Mouse (Mus musculus) heart, adult 2 months (tissue): Measurements from ENCODE around the gene Foxo1. TPM values are rescaled to one million over a fixed set of nuclear protein-coding genes. Genes with fewer than 3 reads are reported as not detected.

Experiments
- DNase-seq, 2 experiments: peaks; one replicate each; pipeline ENCODE4 v3.0.0; 2021
- H3K27ac ChIP-seq: fragments of 200-600 bp; 2 replicates; pipeline ENCODE4 v1.8.1; 2022
- H3K27me3 ChIP-seq: fragments of 200-500 bp; 2 replicates; pipeline ENCODE4 v1.6.1; 2012; ENCODE audit warnings: mild to moderate bottlenecking, low read length, inconsistent platforms, mixed read lengths; ENCODE audit not compliant: control insufficient read depth, insufficient read depth
- H3K36me3 ChIP-seq: fragments of 200-500 bp; 2 replicates; pipeline ENCODE4 v1.6.1; 2012; ENCODE audit warnings: low read length, inconsistent platforms; ENCODE audit not compliant: control insufficient read depth, insufficient read depth
- H3K4me1 ChIP-seq: fragments of 200-500 bp; 2 replicates; pipeline ENCODE4 v1.6.1; 2011; ENCODE audit warnings: low read length; ENCODE audit not compliant: control insufficient read depth, insufficient read depth
- H3K4me3 ChIP-seq: fragments of 200-600 bp; 2 replicates; pipeline ENCODE4 v1.8.1; 2022
- H3K79me2 ChIP-seq: fragments of 200-500 bp; replicated peaks from 2 replicates; pipeline ENCODE4 v1.6.1; 2012; ENCODE audit warnings: mild to moderate bottlenecking, inconsistent platforms, low read length, moderate library complexity, mixed read lengths; ENCODE audit not compliant: control insufficient read depth, insufficient read depth
- H3K9ac ChIP-seq: fragments of 200-500 bp; 2 replicates; pipeline ENCODE4 v1.6.1; 2012; ENCODE audit warnings: low read depth, mild to moderate bottlenecking, control low read depth, inconsistent platforms, low read length, mixed read lengths
- CTCF ChIP-seq: fragments of 200-600 bp; IDR thresholded peaks from 2 replicates; pipeline ENCODE4 v1.8.1; 2022; ENCODE audit warnings: antibody characterized with exemption, mild to moderate bottlenecking, moderate library complexity
- EP300 ChIP-seq: fragments of 200-500 bp; IDR thresholded peaks from 2 replicates; pipeline ENCODE4 v1.6.1; 2011; ENCODE audit warnings: low read depth, low read length, control low read depth; ENCODE audit not compliant: insufficient read depth
- POLR2A ChIP-seq: fragments of 200-500 bp; IDR thresholded peaks from 2 replicates; pipeline ENCODE4 v1.6.1; 2011; ENCODE audit warnings: mild to moderate bottlenecking, low read depth, low read length, control low read depth; ENCODE audit not compliant: insufficient read depth
- WGBS: fragments of 180-500 bp; shearing (Covaris S2); methylation state at CpG from one replicate; pipeline ENCODE4 v1.1.7; 2018; 5-methylcytosine and 5-hydroxymethylcytosine counted together
- intact Hi-C: fragments of 180-260 bp; cut with DNase I; formaldehyde crosslinking; loops from one replicate; pipeline ENCODE4 v1.15.1; 2025
- polyA plus RNA-seq: library from polyadenylated mRNA; depleted of rRNA; stranded (reverse); fragments of >200 nt; gene quantifications from 2 replicates; pipeline ENCODE4 v1.2.3, GENCODE M21; 2012
- total RNA-seq, 2 experiments: library from RNA; stranded (reverse); gene quantifications; 2 replicates each; pipeline ENCODE4 v1.2.3; 2021

Foxo1 gene
- total and polyA plus RNA-seq, 3 experiments = 7.7 to 12.9 (median 12.2) TPM

- peaks cover 25% of the 10 kb centered on the region for H3K4me1 ChIP-seq
- H3K27me3 ChIP-seq = no peaks in the 10 kb centered on the region
- intact Hi-C loops = no loop called here
- H3K4me3 ChIP-seq = no peak overlapping the region
- no peak for DNase-seq
- WGBS = 78% methylated on average over 5 of the region's 5 CpGs
- no peak overlapping the region for H3K27ac ChIP-seq
- peaks cover 3% of the 10 kb centered on the region; the same call in 1 of the 2 replicates for H3K36me3 ChIP-seq
- no peak overlapping the region for H3K9ac ChIP-seq
- TF ChIP-seq POLR2A (no peak), EP300 (no peak), CTCF (no peak)
- H3K79me2 ChIP-seq = peaks cover 12% of the 10 kb centered on the region
Observed at GRCm38 (mm10) chr3:52293946-52294345, 25.8 kb downstream of the Foxo1 start.

- H3K4me1 ChIP-seq = peaks cover 33% of the 10 kb centered on the region
- WGBS = 93% methylated on average over 1 of the region's 1 CpGs
Observed at GRCm38 (mm10) chr3:52295688-52296087, 27.6 kb downstream of the Foxo1 start.

GRCm38 (mm10) chr3:52296224-52296760 is 28.2 kb downstream of the Foxo1 start:
- no peak for TF ChIP-seq CTCF
- TF ChIP-seq EP300 = no peak
- no peak for TF ChIP-seq POLR2A
- Histone ChIP-seq H3K36me3 (peaks cover 3% of the 10 kb centered on the region; the same call in 1 of the 2 replicates), H3K4me1 (peaks cover 35% of the 10 kb centered on the region), H3K27ac (no peak overlapping the region), H3K79me2 (peaks cover 6% of the 10 kb centered on the region; the same call in 1 of the 2 replicates), H3K4me3 (no peak overlapping the region), H3K27me3 (no peaks in the 10 kb centered on the region), H3K9ac (no peak overlapping the region)
- 67% methylated on average over 7 of the region's 7 CpGs for WGBS
- no peak for DNase-seq
- intact Hi-C loops = no loop called here

More at GRCm38 (mm10) chr3:52295688-52296087, 27.6 kb downstream of the Foxo1 start:
- intact Hi-C loops = no loop called here
- H3K27ac ChIP-seq = no peak overlapping the region
- H3K9ac ChIP-seq = no peak overlapping the region
- TF ChIP-seq CTCF (no peak), EP300 (no peak), POLR2A (no peak)
- DNase-seq = no peak
- H3K36me3 ChIP-seq = peaks cover 3% of the 10 kb centered on the region; the same call in 1 of the 2 replicates
- H3K79me2 ChIP-seq = peaks cover 6% of the 10 kb centered on the region; the same call in 1 of the 2 replicates
- no peak overlapping the region for H3K4me3 ChIP-seq
- no peaks in the 10 kb centered on the region for H3K27me3 ChIP-seq

- Histone ChIP-seq H3K27ac (no peak overlapping the region), H3K27me3 (no peaks in the 10 kb centered on the region), H3K36me3 (no peaks in the 10 kb centered on the region; the same call in 1 of the 2 replicates), H3K4me3 (no peak overlapping the region), H3K4me1 (peaks cover 36% of the 10 kb centered on the region), H3K79me2 (peaks cover 6% of the 10 kb centered on the region; the same call in 1 of the 2 replicates), H3K9ac (no peak overlapping the region)
- intact Hi-C loops = no loop called here
- TF ChIP-seq POLR2A = no peak
- no peak for TF ChIP-seq CTCF
- no peak for TF ChIP-seq EP300
- DNase-seq = no peak
- WGBS = 65% methylated on average over 15 of the region's 15 CpGs
Observed at GRCm38 (mm10) chr3:52297291-52298018, 29.3 kb downstream of the Foxo1 start.

GRCm38 (mm10) chr3:52298683-52299082 is 30.5 kb downstream of the Foxo1 start:
- H3K36me3 ChIP-seq = peaks cover 9% of the 10 kb centered on the region
- peaks cover 33% of the 10 kb centered on the region for H3K4me1 ChIP-seq
- intact Hi-C loops = no loop called here
- H3K27ac ChIP-seq = no peak overlapping the region
- peaks cover 7% of the 10 kb centered on the region for H3K79me2 ChIP-seq
- H3K4me3 ChIP-seq = no peak overlapping the region
- 51% methylated on average over 4 of the region's 4 CpGs for WGBS
- TF ChIP-seq CTCF (no peak), POLR2A (no peak), EP300 (no peak)
- H3K9ac ChIP-seq = no peak overlapping the region
- no peak for DNase-seq
- no peaks in the 10 kb centered on the region for H3K27me3 ChIP-seq

GRCm38 (mm10) chr3:52299376-52299775 is 31.2 kb downstream of the Foxo1 start:
- H3K4me1 ChIP-seq = peaks cover 29% of the 10 kb centered on the region
- no peak overlapping the region for H3K27ac ChIP-seq
- intact Hi-C loops = no loop called here

More at GRCm38 (mm10) chr3:52299376-52299775, 31.2 kb downstream of the Foxo1 start:
- Histone ChIP-seq H3K27me3 (no peaks in the 10 kb centered on the region), H3K9ac (no peak overlapping the region), H3K4me3 (no peak overlapping the region), H3K79me2 (peaks cover 7% of the 10 kb centered on the region), H3K36me3 (peaks cover 9% of the 10 kb centered on the region)
- 37% methylated on average over 2 of the region's 2 CpGs for WGBS
- no peak for DNase-seq
- no peak for TF ChIP-seq CTCF
- no peak for TF ChIP-seq POLR2A
- no peak for TF ChIP-seq EP300
